Mouse (Mus musculus): ENCODE measurements around the gene Tlx2.

Gene Tlx2

DNA sequence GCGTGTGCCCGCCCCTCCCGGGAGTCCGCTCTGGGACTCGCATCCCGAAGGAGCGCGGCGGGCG lies at the start of gene Tlx2:
Gene Tlx2, minus strand, starts transcription at position 47 of the 64 bp plus-strand sequence.
- DNase-seq (ENCODE audit: low spot score in 2 of 2), result no peak

GRCm38 (mm10) chr6:83119734-83120051 lies 49.6 kb upstream of the Tlx2 start:
- peak in 1 of 2 experiments; percentile 41 for DNase-seq (ENCODE audit: low spot score in 2 of 2)

GRCm38 (mm10) chr6:83118825-83119733 lies 49.0 kb upstream of the Tlx2 start:
- peak in 1 of 2 experiments; percentile 26 for DNase-seq (ENCODE audit: low spot score in 2 of 2)

GRCm38 (mm10) chr6:83118369-83118768 lies 48.3 kb upstream of the Tlx2 start:
- DNase-seq (ENCODE audit: low spot score in 2 of 2), result no peak

GRCm38 (mm10) chr6:83117616-83118015 lies 47.5 kb upstream of the Tlx2 start:
- no peak for DNase-seq (ENCODE audit: low spot score in 2 of 2)

DNA sequence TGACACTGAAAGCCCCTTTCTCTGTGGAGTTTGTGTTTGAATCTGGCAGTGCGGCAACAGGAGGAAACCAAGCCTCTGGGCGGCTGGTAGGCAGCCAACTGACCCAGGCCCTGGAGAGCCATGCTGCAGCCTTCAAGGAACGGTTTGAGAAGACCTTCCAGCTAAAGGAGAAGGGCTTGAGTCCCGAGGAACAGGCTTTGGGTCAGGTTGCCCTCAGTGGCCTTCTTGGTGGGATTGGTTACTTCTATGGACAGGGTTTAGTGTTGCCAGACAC lies 47.0 kb upstream of the Tlx2 start:
- no peak for DNase-seq (ENCODE audit: low spot score in 2 of 2)

GRCm38 (mm10) chr6:83116373-83117164 lies 46.5 kb upstream of the Tlx2 start:
- DNase-seq (ENCODE audit: low spot score in 2 of 2), result no peak

DNA sequence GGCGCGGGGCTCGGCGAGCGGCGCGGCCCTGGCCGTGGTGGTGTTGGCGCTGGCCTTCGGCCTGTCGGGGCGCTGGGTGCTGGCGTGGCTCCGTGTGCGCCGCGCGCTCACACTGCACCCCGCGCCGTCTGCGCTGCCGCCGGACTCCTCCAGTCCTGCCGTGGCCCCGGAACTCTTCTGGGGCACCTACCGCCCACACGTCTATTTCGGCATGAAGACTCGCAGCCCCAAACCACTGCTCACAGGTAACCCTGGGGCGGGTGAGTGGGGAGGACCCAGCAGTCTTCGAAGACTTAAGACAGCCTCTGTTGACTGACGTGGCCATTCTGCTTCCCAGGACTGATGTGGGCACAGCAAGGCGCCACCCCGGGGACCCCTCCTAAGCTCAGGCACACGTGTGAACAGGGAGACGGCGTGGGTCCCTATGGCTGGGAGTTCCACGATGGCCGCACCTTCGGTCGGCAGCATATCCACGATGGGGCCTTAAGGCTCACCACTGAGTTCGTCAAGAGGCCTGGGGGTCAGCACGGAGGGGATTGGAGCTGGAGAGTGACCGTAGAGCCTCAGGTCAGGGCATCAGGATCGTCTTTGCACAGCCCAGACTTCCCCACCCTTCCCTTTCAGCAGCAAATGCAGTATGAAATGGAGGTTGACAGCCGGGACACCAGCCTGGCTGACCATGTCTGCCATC lies 45.7 kb upstream of the Tlx2 start:
- no peak for DNase-seq (ENCODE audit: low spot score in 2 of 2)

DNA sequence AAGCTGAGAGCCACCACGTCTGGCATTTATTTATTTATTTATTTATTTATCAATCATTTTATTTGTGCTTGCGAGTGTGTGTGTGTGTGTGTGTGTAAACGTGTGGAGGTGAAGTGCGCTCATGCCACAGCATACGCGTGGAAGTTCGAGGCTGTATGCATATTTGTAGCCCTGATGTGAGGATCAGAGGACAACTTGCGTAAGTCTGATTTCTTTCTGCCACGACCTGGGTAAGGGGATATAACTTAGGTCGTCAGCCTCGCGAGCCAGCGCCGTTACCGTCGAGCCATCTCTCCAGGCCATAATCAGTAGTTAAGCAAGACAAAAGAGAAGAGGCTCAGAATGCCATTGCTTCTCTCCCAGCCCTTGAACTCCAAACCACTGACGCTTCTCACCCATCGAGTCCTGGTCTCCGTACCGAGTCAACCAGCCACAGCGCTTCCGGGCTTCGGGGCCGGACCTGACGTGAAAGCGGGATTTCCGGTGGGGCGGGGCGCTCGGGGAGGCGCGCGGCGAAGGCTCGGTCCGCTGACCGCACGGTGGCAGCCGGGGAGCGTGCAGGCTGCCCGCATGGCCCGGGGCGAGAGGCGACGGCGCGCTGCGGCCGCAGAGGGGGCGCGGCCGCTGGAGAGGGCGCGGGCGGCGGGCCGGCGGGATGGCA lies 45.0 kb upstream of the Tlx2 start, which contains the start of gene Mogs:
Gene Mogs, plus strand, starts transcription at position 486 of the 661 bp plus-strand sequence.
- DNase-seq (ENCODE audit: low spot score in 2 of 2), result peak; percentile 92 to 96

DNA sequence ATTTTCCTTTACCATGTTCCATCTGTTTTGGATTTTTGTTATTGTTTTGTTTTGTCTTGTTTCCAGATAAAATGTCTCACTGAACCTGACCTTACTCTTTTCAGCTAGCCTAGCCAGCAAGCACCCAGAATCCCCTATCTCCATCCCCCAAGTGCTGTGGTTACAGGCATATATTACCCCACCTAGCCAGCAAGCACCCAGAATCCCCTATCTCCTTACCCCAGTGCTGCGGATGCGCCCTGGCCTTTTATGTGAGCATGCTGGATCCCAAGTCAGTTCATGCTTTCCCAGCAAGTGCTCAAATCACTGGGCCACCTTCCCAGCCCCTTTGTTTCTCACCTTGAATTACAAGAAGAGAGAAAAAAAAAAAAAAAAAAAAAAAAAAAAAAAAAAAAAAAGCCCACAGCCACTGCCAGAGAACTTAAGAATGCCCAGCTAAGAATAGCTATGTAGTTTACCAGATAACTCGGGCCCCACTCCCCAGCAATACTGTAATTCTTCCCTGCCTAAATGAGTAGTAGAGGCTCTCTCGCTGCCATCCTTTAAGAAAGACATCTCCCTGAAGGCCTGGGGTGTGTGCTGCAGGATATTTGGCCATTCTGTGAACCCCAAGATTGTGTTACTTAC lies 41.5 kb upstream of the Tlx2 start:
- DNase-seq (ENCODE audit: low spot score in 2 of 2), result peak in 1 of 2 experiments; percentile 50

DNA sequence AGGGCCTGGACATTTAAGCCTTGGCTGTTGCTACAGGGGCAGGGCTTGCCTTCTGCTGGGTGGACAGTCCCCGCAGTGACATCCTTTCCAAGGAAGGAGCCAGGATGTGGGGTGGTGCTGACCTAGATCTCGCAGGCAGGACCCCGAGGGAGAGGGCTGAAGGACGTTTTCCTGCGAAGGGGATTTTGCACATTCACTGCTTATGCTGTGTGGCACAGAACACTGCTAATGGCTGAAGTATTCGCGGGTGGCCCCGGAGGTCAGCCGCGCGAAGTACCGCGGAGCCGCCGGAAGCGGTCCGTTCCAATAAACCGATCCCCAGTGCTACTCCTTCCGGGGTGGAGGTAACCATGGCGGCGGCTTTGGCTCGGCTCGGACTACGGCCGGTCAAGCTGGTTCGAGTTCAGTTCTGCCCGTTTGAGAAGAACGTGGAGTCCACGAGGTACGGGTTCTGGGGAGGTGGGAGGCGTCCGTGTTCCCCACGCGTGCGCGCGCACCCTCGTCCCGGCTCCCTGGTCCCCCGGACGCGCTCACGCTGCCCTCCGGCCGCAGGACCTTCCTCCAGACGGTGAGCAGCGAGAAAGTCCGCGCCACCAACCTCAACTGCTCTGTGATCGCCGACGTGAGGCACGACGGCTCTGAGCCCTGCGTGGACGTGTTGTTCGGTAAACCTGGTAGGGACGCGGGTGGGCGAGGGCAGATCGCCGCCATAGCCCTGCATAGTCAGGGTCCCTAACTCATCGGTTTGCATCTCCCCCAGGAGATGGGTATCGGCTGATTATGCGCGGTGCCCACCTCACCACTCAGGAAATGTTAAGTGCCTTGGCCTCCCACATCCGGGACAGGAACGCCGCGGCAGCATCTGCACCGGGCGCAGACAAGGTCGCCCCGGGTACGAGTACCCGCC lies 38.9 kb upstream of the Tlx2 start, which contains the start of gene Mrpl53:
Gene Mrpl53, plus strand, starts transcription at position 279 of the 907 bp plus-strand sequence.
- peak; percentile 84 to 85 for DNase-seq (ENCODE audit: low spot score in 2 of 2)

DNA sequence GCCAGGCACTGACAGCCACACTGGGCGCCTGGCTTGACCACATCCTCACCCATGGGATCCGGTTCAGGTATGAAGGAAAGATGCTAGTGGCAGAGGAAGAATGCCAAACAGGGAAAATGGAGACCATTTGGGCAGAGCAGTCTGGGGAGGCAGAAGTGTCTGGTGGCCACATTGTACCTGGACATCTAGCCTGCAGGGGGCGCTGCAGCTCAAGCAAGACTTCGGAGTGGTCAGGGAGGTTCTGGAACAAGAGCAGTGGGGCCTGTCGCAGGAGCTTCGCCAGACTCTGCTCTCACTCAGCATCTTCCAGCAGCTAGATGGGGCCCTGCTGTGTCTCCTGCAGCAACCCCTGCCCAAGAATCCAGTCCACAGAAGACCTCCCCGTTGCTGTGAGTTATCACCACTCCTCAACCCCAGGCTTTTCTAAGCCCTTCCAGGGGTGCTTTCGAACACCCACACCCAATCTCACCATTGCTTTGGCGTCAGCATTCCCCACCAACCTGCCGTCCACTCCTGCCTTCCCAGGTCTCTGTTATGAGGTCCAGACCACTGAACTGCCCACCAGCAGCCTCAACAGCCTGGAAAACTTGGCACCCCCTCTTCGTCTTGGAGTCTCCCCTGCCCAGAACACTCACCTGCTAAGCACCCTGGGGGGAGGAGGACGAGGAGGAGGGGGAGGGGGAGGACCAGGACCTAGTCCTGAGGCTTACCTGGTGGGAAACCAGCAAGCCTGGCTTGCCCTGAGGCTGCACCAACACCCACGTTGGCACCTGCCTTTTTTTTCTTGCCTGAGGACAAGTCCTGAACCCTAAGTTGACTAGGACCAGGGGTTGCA lies 37.7 kb upstream of the Tlx2 start:
- DNase-seq (ENCODE audit: low spot score in 2 of 2), result peak; percentile 88 to 94

GRCm38 (mm10) chr6:83104158-83104557 lies 34.1 kb upstream of the Tlx2 start:
- DNase-seq (ENCODE audit: low spot score in 2 of 2), result no peak

- no peak for DNase-seq (ENCODE audit: low spot score in 2 of 2)
Measured at GRCm38 (mm10) chr6:83103130-83103650, 33.1 kb upstream of the Tlx2 start.

DNA sequence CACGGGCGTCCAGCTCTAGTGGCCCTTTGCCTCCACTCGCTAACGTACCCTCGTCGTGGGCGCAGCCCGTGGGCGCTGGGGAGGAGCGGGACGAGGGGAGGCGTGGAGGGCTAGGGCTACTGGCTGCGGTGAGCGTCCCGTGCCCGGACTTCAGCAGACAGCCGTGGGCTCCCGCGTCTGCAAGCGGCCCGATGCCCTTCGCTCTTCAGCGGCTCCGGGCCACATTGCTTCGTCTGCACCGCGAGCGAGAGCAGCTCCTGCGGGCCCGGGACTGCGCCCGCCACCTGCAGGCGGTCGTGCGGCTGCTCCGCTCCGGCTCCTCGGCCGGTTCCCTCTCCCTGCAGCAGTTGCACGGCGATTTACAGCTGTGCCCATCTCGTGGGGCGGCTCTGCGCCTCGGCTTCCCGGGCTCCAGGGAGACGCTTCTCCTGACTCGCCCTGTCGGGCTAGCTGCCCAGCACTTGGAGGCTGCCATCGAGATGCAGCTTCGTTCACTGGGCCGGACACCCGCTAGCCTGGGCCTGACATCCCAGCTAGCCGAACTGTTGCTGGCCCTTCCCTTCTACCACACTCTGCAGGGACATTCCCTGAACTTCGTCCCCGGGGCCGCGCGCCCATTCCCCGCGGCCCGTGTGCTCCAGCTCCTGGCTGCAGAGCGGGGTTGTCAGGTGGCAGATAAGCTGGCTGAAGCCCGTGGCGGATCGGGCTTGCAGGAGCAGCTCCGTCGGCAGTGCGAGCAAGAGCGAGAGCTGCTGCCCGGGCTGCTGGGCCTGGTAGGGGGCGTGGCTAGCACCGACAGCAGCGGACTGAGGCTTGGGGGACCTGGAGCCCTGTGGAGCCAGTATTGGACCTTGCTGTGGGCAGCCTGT lies 31.8 kb upstream of the Tlx2 start:
- peak; percentile 81 to 85 for DNase-seq (ENCODE audit: low spot score in 2 of 2)

DNA sequence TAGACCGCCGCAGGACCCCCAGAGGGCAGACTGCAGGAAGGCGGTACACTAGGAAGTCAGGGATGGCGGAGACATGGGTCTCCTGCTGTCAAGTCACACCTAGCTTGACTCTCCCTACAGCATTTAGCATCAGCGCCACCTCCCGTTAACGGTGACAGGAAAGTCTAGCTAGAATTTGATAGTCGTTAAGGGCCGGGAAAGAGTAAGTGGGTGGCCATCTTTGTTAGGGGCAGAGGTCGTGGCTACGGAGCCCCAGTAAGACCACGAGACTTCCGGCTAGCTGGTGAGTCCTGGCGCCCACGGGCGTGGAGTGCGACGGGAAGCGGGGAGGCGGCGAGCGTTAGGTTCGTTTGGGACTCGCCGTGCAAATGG lies 31.2 kb upstream of the Tlx2 start, which contains the start of the genes Ccdc142 and Gm42688:
Gene Ccdc142, plus strand, starts transcription at position 286 of the 372 bp plus-strand sequence.
Gene Gm42688, plus strand, starts transcription at position 302 of the 372 bp plus-strand sequence.
- peak in 1 of 2 experiments; percentile 93 for DNase-seq (ENCODE audit: low spot score in 2 of 2)

GRCm38 (mm10) chr6:83098411-83098810 lies 28.3 kb upstream of the Tlx2 start:
- DNase-seq (ENCODE audit: low spot score in 2 of 2), result no peak

GRCm38 (mm10) chr6:83095968-83096367 lies 25.9 kb upstream of the Tlx2 start:
- DNase-seq (ENCODE audit: low spot score in 2 of 2), result no peak

Data from spleen, postnatal 10 days (tissue).